Mouse (Mus musculus) neural tube, embryonic 13.5 days (tissue): Measurements from ENCODE around the gene Pax7. TPM values are rescaled to one million over a fixed set of nuclear protein-coding genes. Genes with fewer than 3 reads are reported as not detected.

Experiments
- ATAC-seq: fragments of 200-750 bp; cut with Nextera tagmentation; 2 replicates; pipeline ENCODE4 v1.8.0; 2017; ENCODE audit warnings: low read depth, mild to moderate bottlenecking, moderate TSS enrichment, moderate library complexity
- H3K27ac ChIP-seq: fragments of 300-500 bp; sonication (generic); replicated peaks from 2 replicates; pipeline ENCODE4 v1.5.1; 2015; ENCODE audit warnings: moderate library complexity, mild to moderate bottlenecking, inconsistent platforms
- H3K27me3 ChIP-seq: fragments of 300-500 bp; sonication (generic); 2 replicates; pipeline ENCODE4 v1.6.1; 2015; ENCODE audit warnings: mild to moderate bottlenecking, inconsistent platforms
- H3K36me3 ChIP-seq: fragments of 300-500 bp; sonication (generic); 2 replicates; pipeline ENCODE4 v1.6.1; 2015; ENCODE audit warnings: mild to moderate bottlenecking, inconsistent platforms
- H3K4me1 ChIP-seq: fragments of 300-500 bp; sonication (generic); replicated peaks from 2 replicates; pipeline ENCODE4 v1.6.1; 2015; ENCODE audit warnings: inconsistent platforms
- H3K4me2 ChIP-seq: fragments of 300-500 bp; sonication (generic); 2 replicates; pipeline ENCODE4 v1.6.1; 2015; ENCODE audit warnings: inconsistent platforms, mild to moderate bottlenecking, moderate library complexity
- H3K4me3 ChIP-seq: fragments of 300-500 bp; sonication (generic); 2 replicates; pipeline ENCODE4 v1.5.1; 2015; ENCODE audit warnings: mild to moderate bottlenecking, inconsistent platforms
- H3K9ac ChIP-seq: fragments of 300-500 bp; sonication (generic); 2 replicates; pipeline ENCODE4 v1.6.1; 2015; ENCODE audit warnings: moderate library complexity, mild to moderate bottlenecking, inconsistent platforms
- H3K9me3 ChIP-seq: fragments of 300-500 bp; sonication (generic); 2 replicates; pipeline ENCODE4 v1.6.1; 2016; ENCODE audit warnings: inconsistent platforms
- WGBS: fragments of 180-500 bp; shearing (Covaris S2); methylation state at CpG from one replicate; pipeline ENCODE4 v1.1.7; 2015; 5-methylcytosine and 5-hydroxymethylcytosine counted together
- polyA plus RNA-seq: library from polyadenylated mRNA; unstranded; fragments of >200 nt; fragmentation: Nextera tagmentation; extraction: Ambion mirVana; gene quantifications from 2 replicates; pipeline ENCODE4 v1.2.1, GENCODE M21; 2015

The Pax7 gene
- polyA plus RNA-seq, 1 experiment from 2014 or later = 0.50 TPM

DNA sequence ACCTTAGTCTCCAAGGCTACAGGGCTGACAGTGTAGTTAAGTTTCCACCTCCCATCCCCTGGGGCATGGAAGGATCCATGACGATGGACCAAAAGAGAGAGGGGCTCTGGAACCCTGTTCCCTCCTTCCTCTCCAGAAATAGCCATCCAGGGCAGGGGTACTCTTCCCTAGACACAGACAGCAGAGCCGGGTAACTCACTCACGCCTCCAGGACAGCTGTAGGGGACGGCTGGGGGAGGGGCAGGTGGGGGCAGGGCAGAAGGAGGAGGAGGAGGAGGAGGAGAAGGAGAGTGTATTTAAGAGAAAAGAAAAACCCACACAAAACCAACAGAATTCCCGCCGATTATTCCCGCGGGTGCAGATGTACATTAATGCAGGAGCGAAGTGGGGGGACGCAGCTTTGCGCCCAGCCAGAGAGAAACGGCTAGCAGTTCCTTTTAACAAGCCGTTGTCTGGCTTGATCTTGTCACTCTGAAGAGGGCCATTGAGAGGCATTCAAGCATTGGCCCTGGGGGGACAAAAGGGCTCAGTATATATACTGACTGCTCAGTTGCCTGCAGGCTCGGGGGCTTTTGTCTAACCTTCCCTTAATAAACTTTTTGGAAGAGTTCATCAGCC lies 26.0 kb downstream of the Pax7 start:
- H3K27ac ChIP-seq = peak overlapping the region; percentile 49
- H3K9ac ChIP-seq = no peak overlapping the region
- peak overlapping the region; percentile 1; the same call in 1 of the 2 replicates for H3K4me2 ChIP-seq
- peaks cover 77% of the 10 kb centered on the region for H3K27me3 ChIP-seq
- 1% methylated on average over 14 of the region's 14 CpGs for WGBS
- ATAC-seq = peak; percentile 48; the same call in 1 of the 2 replicates
- H3K4me3 ChIP-seq = no peak overlapping the region
- H3K9me3 ChIP-seq = no peaks in the 10 kb centered on the region
- no peaks in the 10 kb centered on the region for H3K36me3 ChIP-seq
- peaks cover 66% of the 10 kb centered on the region for H3K4me1 ChIP-seq

DNA sequence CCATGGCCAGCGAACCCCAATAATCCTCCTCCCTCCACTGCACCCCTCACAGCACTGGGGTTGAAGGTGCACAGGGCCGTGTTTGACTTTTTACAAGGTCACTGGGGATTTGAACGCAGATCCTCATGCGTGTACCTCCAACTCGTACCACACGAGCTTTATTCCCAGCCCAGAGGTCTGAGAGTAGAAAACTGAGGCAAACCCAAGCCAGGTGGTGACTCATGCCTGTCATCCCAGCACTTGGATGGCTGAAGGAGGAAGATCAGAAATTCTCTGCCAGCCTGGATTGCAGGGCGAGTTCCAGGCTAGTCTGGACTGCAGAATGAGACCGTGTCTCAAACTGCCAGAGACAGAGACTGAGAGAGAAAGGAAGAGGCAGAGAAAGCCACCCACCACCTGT lies 28.4 kb downstream of the Pax7 start:
- ATAC-seq = no peak
- Histone ChIP-seq H3K27ac (no peak overlapping the region), H3K4me3 (no peak overlapping the region), H3K9ac (no peak overlapping the region), H3K9me3 (no peaks in the 10 kb centered on the region), H3K27me3 (peaks cover 75% of the 10 kb centered on the region), H3K36me3 (no peaks in the 10 kb centered on the region), H3K4me2 (no peak overlapping the region), H3K4me1 (peaks cover 56% of the 10 kb centered on the region)
- 76% methylated on average over 8 of the region's 8 CpGs for WGBS

DNA sequence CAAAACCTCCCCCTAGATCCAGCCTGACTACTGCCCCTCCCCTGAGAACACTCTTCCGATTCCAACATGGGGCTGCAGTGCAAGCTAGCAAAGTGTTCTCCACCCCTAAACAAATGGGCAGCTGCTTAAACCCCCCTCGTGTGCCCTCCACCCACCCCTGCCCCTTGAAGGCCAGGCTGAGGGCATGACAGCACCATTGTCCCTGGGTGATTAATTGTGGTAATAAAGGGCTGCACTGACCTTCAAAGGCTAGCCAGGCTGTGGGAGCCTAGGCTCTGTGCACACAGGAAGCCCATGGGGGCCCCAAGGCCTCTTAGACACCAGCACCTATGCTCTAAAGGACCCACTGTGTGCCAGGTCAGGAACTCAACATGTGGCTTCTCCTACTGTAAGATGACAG lies 29.3 kb downstream of the Pax7 start:
- H3K4me3 ChIP-seq = no peak overlapping the region
- peaks cover 68% of the 10 kb centered on the region for H3K27me3 ChIP-seq
- H3K4me1 ChIP-seq = peaks cover 47% of the 10 kb centered on the region
- ATAC-seq = no peak
- no peak overlapping the region for H3K9ac ChIP-seq
- H3K9me3 ChIP-seq = no peaks in the 10 kb centered on the region
- no peak overlapping the region for H3K4me2 ChIP-seq
- H3K27ac ChIP-seq = no peak overlapping the region
- WGBS = 0% methylated on average over 2 of the region's 2 CpGs
- no peaks in the 10 kb centered on the region for H3K36me3 ChIP-seq

DNA sequence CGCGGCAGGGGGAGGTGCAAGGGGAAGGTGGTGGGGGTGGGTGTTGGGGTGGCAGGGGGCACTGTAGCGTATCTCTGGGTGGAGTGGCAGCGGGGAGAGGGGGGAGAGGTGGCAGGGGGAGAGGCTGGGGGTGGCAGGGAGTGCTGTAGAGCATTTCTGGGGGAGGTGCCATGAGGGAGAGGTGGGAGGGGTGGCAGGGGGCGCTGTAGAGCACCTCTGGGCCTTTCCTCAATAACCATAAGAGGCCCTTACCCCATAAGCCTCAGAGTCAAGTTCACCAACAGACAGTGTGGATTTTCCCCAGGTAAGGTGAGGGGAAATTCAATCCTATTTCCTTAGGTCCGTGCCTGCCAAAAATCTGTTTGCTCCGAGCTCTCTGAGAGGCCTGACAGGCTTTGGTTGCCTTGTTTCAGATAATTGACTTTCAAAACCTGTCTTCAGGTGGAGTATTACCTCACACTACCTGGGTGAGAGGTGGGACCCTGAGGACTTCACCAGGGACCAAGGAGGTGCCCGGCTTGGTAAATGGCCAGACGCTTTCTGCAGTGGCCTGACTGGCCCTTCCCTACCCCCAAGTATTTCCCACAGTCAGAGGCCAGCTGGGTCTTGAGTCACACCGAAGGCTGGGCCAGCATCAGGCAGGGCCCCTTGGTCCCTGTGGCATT lies 33.8 kb downstream of the Pax7 start:
- H3K4me1 ChIP-seq = peaks cover 15% of the 10 kb centered on the region
- 71% methylated on average over 7 of the region's 10 CpGs for WGBS
- H3K4me2 ChIP-seq = no peak overlapping the region
- no peak overlapping the region for H3K27ac ChIP-seq
- peaks cover 51% of the 10 kb centered on the region for H3K27me3 ChIP-seq
- H3K4me3 ChIP-seq = no peak overlapping the region
- H3K9ac ChIP-seq = no peak overlapping the region
- no peaks in the 10 kb centered on the region for H3K36me3 ChIP-seq
- no peaks in the 10 kb centered on the region for H3K9me3 ChIP-seq
- ATAC-seq = no peak

DNA sequence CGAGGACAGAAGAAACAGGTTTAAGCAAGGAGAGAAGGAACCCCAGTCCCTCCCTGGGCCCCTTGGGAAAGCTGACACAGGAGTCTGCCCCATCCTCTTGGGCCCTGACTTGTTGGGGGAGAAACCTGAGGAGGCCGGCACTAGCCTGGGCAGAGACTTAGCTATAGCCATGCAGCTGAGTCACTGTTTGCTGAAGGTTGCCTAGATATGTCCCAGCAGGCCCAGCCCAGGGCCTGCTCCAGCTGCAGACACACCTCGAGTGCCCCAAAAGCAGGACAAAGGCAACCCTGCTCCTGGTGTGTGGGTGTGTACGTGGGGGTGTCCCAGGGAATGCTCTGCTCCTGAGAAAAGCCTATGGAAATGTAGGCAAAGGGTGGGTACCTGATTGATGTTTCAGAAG lies 36.0 kb downstream of the Pax7 start:
- no peak overlapping the region for H3K4me3 ChIP-seq
- H3K9me3 ChIP-seq = no peaks in the 10 kb centered on the region
- H3K27ac ChIP-seq = no peak overlapping the region
- H3K4me1 ChIP-seq = peaks cover 17% of the 10 kb centered on the region
- 58% methylated on average over 4 of the region's 4 CpGs for WGBS
- ATAC-seq = no peak
- peaks cover 47% of the 10 kb centered on the region for H3K27me3 ChIP-seq
- H3K9ac ChIP-seq = no peak overlapping the region
- H3K4me2 ChIP-seq = no peak overlapping the region
- no peaks in the 10 kb centered on the region for H3K36me3 ChIP-seq

DNA sequence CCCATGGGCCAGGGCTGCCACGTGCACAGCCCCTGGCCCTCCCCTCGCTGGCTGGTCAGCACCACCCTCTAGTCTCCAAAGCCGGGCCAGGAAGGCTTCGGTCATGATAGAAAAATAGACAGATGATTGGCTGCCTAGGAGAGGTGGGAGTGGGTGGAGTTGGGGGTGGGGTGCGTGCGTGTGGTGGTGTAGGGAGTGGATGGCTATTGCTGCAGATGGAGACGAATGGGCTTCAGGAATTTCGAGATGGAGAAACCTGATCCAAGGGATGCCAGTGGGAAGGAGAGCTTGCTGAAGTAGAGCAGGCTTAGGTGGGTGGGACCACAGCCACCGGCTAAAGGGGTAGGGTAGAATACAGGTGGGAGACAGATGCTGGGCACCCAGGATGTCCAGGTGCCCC lies 37.2 kb downstream of the Pax7 start:
- Histone ChIP-seq H3K4me1 (peaks cover 28% of the 10 kb centered on the region), H3K9ac (no peak overlapping the region), H3K27ac (no peak overlapping the region), H3K36me3 (no peaks in the 10 kb centered on the region), H3K4me2 (no peak overlapping the region), H3K9me3 (no peaks in the 10 kb centered on the region), H3K4me3 (no peak overlapping the region), H3K27me3 (peaks cover 36% of the 10 kb centered on the region)
- WGBS = 21% methylated on average over 9 of the region's 9 CpGs
- ATAC-seq = no peak

DNA sequence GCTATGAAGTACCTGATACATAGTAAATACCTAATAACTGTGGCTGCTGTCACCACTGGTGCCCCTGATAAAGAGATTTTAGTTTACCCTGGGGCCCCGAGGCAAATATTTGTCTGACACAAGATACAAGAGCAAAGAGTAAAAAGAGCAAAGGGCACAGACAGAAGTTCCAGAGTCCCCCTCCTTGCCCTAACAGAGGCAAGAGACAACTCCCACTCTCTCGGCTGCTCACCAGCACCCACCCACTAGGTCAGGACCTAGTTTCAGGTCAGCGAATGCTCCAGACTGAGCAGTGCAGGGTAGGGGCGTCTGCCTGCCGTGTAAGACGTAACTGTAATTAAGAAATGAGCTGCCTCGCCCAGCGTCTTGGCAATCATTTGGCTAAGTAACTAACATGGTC lies 42.2 kb downstream of the Pax7 start:
- Histone ChIP-seq H3K9ac (no peak overlapping the region), H3K36me3 (no peaks in the 10 kb centered on the region), H3K4me2 (no peak overlapping the region), H3K4me3 (no peak overlapping the region), H3K27me3 (peaks cover 31% of the 10 kb centered on the region), H3K9me3 (no peaks in the 10 kb centered on the region), H3K4me1 (peaks cover 39% of the 10 kb centered on the region), H3K27ac (0 out of 2 replicates have a peak overlapping the region, but pooled peaks have one; percentile 18)
- no peak for ATAC-seq
- 15% methylated on average over 8 of the region's 8 CpGs for WGBS

DNA sequence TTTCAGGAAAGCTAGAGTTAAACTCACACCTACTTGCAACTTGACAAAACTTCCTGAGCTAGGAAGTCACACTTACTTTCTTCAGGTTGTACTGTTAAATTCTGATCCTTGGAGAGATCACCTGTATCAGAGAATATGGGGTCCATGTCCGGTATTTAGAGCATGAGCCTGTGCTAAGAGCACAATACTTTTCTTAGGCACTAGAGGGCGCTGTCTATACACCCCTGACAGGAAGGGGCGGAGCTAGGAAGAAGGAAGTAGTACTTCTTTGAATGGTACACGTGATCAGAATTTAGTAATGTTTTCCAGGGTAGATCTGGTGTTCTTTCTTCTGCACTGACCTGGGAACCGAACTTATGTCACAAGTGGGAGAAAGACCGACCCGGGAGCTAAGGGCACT lies 43.6 kb downstream of the Pax7 start:
- Histone ChIP-seq H3K9ac (no peak overlapping the region), H3K27me3 (peaks cover 17% of the 10 kb centered on the region), H3K4me2 (no peak overlapping the region), H3K4me1 (peaks cover 35% of the 10 kb centered on the region), H3K27ac (no peak overlapping the region), H3K36me3 (no peaks in the 10 kb centered on the region), H3K9me3 (no peaks in the 10 kb centered on the region), H3K4me3 (no peak overlapping the region)
- 80% methylated on average over 7 of the region's 7 CpGs for WGBS
- no peak for ATAC-seq

DNA sequence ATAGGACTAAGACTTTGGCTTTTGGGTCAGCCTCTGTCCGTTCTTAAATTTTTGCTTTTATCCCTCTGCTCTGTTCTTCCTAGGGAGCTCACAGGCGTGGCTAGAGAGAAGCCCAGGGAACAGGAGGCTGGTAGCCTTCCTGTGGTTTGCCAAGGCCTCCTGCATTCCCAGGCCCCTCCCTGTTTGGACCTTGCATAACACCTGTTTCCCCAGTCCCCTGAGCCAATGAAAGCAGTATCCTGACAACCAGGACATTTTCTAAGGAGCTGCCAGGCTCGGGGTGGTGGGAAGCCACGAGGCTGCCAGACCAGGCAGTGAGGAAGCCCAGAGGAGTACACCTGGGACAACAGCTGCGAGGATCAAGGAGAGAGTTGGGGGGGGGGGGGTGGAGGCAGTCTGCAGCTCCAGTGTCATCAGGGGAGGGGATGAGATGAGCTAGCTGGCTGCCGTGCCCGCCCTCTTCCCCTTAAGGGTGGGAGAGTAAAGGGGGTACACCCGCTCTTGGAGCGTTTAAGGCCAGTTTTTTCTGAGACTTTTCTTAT lies 50.3 kb downstream of the Pax7 start:
- H3K4me1 ChIP-seq = peaks cover 5% of the 10 kb centered on the region; the same call in 1 of the 2 replicates
- 55% methylated on average over 9 of the region's 9 CpGs for WGBS
- H3K27ac ChIP-seq = no peak overlapping the region
- H3K9ac ChIP-seq = no peak overlapping the region
- H3K36me3 ChIP-seq = no peaks in the 10 kb centered on the region
- no peaks in the 10 kb centered on the region for H3K9me3 ChIP-seq
- H3K4me2 ChIP-seq = no peak overlapping the region
- no peak overlapping the region for H3K4me3 ChIP-seq
- no peak for ATAC-seq
- H3K27me3 ChIP-seq = peaks cover 3% of the 10 kb centered on the region; the same call in 1 of the 2 replicates

DNA sequence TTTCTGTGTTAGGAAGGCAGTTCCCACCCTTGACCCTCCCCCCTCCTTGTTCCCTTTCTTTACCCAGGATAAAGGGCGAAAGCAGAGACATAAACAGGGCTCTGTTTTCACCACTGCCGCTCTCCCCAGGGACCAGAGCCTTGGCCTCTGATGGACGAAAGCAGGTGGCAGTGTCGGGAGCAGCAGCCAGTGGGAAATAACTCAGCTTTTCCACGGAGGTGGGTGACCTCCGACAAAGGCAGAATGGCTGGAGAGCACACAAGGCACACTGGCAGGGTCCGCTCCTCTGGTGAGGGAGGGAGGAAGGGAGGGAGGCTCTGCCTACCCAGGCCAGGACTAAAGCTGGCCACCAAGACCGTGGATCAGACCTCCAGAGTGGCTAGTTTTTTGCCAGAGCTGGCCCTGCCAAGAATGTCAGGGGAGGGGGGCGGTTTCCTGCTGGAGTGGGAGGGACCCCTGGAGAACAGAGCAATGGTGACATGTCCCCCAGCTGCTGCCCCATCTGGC lies 62.1 kb downstream of the Pax7 start:
- 7% methylated on average over 9 of the region's 9 CpGs for WGBS

DNA sequence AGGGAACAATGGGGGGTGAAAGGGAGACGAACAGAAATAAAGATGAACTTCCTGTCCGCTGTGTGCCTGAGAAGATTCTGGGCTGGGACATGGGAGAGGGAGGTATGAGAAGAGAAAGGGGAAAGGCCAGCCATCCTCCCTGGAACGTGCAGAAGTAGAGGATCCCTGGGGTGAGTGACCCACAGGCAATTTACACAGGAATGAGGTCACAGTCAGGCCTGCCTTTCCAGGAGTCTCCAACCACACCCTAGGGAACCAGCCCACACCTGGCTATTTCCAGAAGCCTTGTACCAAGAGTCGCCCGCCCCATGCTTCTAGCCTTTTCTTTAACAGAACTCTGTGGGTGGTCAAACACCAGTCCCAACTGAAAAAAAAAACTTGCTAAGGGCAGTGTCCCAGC lies 65.5 kb downstream of the Pax7 start:
- Histone ChIP-seq H3K36me3 (no peaks in the 10 kb centered on the region), H3K9ac (no peak overlapping the region), H3K27ac (no peak overlapping the region), H3K4me1 (peaks cover 46% of the 10 kb centered on the region), H3K9me3 (no peaks in the 10 kb centered on the region), H3K27me3 (peaks cover 34% of the 10 kb centered on the region), H3K4me2 (no peak overlapping the region), H3K4me3 (no peak overlapping the region)
- no peak for ATAC-seq
- whole genome bisulfite sequencing = 36% methylated on average over 5 of the region's 5 CpGs

More for the DNA sequence above, 62.1 kb downstream of the Pax7 start:
- Histone ChIP-seq H3K27me3 (peaks cover 26% of the 10 kb centered on the region), H3K27ac (no peak overlapping the region), H3K4me1 (peaks cover 35% of the 10 kb centered on the region), H3K36me3 (no peaks in the 10 kb centered on the region), H3K4me3 (no peak overlapping the region), H3K4me2 (no peak overlapping the region), H3K9me3 (no peaks in the 10 kb centered on the region), H3K9ac (no peak overlapping the region)
- 0 out of 2 replicates have a peak, but pooled peaks have one; percentile 29 for ATAC-seq

DNA sequence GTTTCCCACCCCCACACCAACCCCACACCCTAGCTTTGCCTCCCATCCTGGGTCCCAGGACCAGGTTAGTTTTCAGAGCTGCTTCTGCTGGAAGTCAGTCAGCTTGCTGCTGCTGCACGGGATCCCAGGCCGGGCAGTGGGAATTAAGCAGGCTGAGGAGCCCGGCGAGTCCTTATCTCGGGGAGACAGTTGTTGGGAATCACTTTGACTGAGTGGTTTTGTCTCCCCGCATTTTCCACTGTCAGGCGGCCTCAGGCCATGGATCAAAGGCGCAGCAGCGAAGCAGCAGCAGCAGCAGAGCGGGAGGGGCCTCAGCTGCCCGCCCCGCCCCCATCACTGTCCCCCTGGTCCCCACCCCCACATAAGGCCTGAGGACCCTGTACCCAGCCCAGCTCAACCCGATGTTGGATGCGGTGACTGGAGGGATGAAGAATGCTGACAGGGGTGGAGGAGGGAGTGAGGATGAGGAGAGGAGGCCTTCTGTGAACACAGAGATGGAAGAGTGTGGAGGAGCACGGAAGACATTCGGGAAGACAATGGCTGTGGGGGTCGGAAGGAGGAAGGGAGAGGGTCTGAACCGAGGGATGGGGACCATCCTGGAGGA lies 66.1 kb downstream of the Pax7 start:
- Histone ChIP-seq H3K27me3 (peaks cover 36% of the 10 kb centered on the region), H3K4me2 (no peak overlapping the region), H3K27ac (no peak overlapping the region), H3K9me3 (no peaks in the 10 kb centered on the region), H3K4me3 (no peak overlapping the region), H3K4me1 (peaks cover 49% of the 10 kb centered on the region), H3K9ac (peak overlapping the region; percentile 23; the same call in 1 of the 2 replicates), H3K36me3 (no peaks in the 10 kb centered on the region)
- WGBS = 5% methylated on average over 18 of the region's 18 CpGs
- ATAC-seq = no peak
